Mouse (Mus musculus): Measurements from ENCODE around the gene Npm1.

DNA sequence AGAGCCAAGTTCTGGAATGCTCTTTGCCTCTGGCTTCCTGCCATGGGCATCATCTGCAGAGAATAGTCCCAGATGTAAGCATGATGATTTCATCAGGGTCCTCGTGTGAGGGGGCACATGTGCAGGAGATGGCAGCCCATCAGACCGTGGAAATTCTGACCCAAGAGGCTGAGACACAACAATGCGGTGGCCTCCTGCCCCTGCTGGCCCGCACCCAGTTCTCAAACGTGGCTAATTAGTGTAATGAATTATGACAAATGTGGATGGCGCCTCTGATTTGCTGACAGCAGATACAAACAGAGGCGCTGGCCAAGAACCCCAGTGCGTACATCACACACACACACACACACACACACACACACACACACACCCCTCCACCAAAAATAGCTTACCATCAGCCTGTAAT is 58.1 kb downstream of the Npm1 start:
- TF ChIP-seq GATA1 (IDR thresholded peaks at IDR 0.05; ENCODE audit: borderline replicate concordance, low read length) (no peak), GATA2 (IDR thresholded peaks at IDR 0.05; ENCODE audit: borderline replicate concordance, low read depth, low read length) (no peak), CTCF (IDR thresholded peaks at IDR 0.05; ENCODE audit: low read depth, low read length) (no peak), TAL1 (conservative IDR thresholded peaks at IDR 0.05; ENCODE audit: low read depth, low read length) (no peak), POLR2AphosphoS5 (IDR thresholded peaks at IDR 0.05; ENCODE audit: insufficient replicate concordance, low read depth, low read length) (no peak)

Data from G1E (cell line).